Mouse (Mus musculus) liver, adult 2 months (tissue): Measurements from ENCODE around the gene Slc25a13.

ENCODE experiments used
- CTCF ChIP-seq: fragments of 200-500 bp; IDR thresholded peaks from 2 replicates; pipeline ENCODE4 v1.5.1; 2011; ENCODE audit warnings: low read depth, low read length, control low read depth
- POLR2A ChIP-seq: fragments of 200-500 bp; IDR thresholded peaks from 2 replicates; pipeline ENCODE4 v1.6.1; 2011; ENCODE audit warnings: low read length, control low read depth; ENCODE audit not compliant: insufficient read depth; ENCODE audit errors: extremely low read depth

DNA sequence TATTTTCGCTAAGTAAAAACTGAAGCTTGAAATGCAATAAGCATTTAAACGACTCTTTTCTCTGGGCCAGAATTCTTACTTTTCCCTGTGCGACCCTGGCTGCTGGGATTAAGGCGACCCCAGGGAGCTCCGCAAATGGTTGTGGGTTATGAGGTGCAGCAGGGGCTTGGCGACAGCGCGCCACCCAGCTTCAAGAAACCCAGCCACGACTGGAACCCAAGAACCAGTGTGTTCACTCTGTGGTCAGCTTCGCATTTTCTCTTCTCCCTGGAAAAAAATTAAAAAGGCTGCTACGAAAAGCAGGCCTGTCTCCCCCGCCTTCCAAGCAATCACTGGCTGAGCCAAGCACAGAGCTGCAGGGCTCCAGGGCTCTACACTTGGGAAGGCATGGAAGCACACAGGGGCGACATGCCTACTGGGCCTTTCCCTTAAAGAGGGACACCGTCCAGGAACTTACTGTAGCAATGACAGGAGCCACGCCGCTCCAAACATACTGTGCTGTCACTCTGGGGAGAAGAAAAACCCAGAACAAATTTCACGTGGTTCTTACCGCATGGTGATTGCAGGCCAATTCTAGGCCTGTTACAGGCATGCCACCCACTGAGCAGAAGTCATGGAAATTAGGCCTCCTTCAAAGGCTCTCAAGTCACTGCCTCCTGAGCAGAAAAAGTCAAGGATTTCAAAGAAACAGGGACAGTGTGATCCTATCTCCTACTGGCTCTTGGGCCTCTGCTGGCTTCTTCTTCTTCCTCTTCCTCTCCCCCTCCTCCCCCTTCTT is 178.0 kb downstream of the Slc25a13 start:
- TF ChIP-seq CTCF (no peak), POLR2A (no peak)
